Mouse (Mus musculus) ovary, adult 10 weeks (tissue): Measurements from ENCODE around the gene Dnttip1. TPM values are rescaled to one million over a fixed set of nuclear protein-coding genes. Genes with fewer than 3 reads are reported as not detected.

ENCODE experiments used
- polyA plus RNA-seq: library from polyadenylated mRNA; stranded (reverse); fragments of 350-450 nt; fragmentation: Illumina TruSeq; extraction: RNeasy Lipid Tissue Mini Kit (QIAGEN cat#74804); gene quantifications from one replicate; pipeline ENCODE4 v1.2.3, GENCODE M21; 2014

Dnttip1 gene
- 5.2 TPM for polyA plus RNA-seq

GRCm38 (mm10) chr2:164745843-164746479, at the start of gene Dnttip1, which contains the start of gene Wfdc3:
Gene Dnttip1 (plus strand): TSS chr2:164745983.
Gene Wfdc3 (minus strand): TSS chr2:164745931.

GRCm38 (mm10) chr2:164698201-164698600, 47.6 kb upstream of the Dnttip1 start, which contains the start of gene Spint4:
Gene Spint4 (plus strand): TSS chr2:164698501.

GRCm38 (mm10) chr2:164715005-164715404, 30.8 kb upstream of the Dnttip1 start, which contains the start of gene Spint5:
Gene Spint5 (plus strand): TSS chr2:164715305.

GRCm38 (mm10) chr2:164769258-164770037, 23.7 kb downstream of the Dnttip1 start, which contains the start of gene Ube2c:
Gene Ube2c (plus strand): TSS chr2:164769898.

GRCm38 (mm10) chr2:164779481-164780086, 33.8 kb downstream of the Dnttip1 start, which contains the start of gene Tnnc2:
Gene Tnnc2 (minus strand): TSS chr2:164779967.

GRCm38 (mm10) chr2:164785481-164786387, 40.0 kb downstream of the Dnttip1 start, which contains the start of gene Snx21:
Gene Snx21 (plus strand): TSS chr2:164785823.

GRCm38 (mm10) chr2:164804533-164805331, 58.9 kb downstream of the Dnttip1 start, which contains the start of the genes Acot8 and Zswim3:
Gene Acot8 (minus strand): TSS chr2:164804882.
Gene Zswim3 (plus strand): TSS chr2:164805098.

Other genes starting within 250 kb of the Dnttip1 start
- 8.6 TPM for gene Pigt, start 248.5 kb upstream of the Dnttip1 start, polyA plus RNA-seq
- 1.8 TPM for gene Wfdc2, start 183.6 kb upstream of the Dnttip1 start, polyA plus RNA-seq
- gene Spint3, start 172.5 kb upstream of the Dnttip1 start, polyA plus RNA-seq = not detected
- 0.66 TPM for gene Wfdc6a, start 160.5 kb upstream of the Dnttip1 start, polyA plus RNA-seq
- not detected for gene Eppin, start 152.4 kb upstream of the Dnttip1 start, polyA plus RNA-seq
- not detected for gene Wfdc6b, start 132.5 kb upstream of the Dnttip1 start, polyA plus RNA-seq
- gene Wfdc8, start 132.4 kb upstream of the Dnttip1 start, polyA plus RNA-seq = not detected
- not detected for gene Wfdc16, start 107.2 kb upstream of the Dnttip1 start, polyA plus RNA-seq
- 4.0 TPM for gene Wfdc10, start 89.9 kb upstream of the Dnttip1 start, polyA plus RNA-seq
- not detected for gene Wfdc9, start 89.4 kb upstream of the Dnttip1 start, polyA plus RNA-seq
- gene Wfdc11, start 71.9 kb upstream of the Dnttip1 start, polyA plus RNA-seq = not detected
- not detected for gene Wfdc13, start 60.9 kb upstream of the Dnttip1 start, polyA plus RNA-seq
- gene Spint4, start 47.5 kb upstream of the Dnttip1 start, polyA plus RNA-seq = not detected
- gene Spint5, start 30.7 kb upstream of the Dnttip1 start, polyA plus RNA-seq = not detected
- gene Wfdc3, start 52 bp upstream of the Dnttip1 start, polyA plus RNA-seq = 0.57 TPM
- 21.0 TPM for gene Ube2c, start 23.9 kb downstream of the Dnttip1 start, polyA plus RNA-seq
- gene Tnnc2, start 34.0 kb downstream of the Dnttip1 start, polyA plus RNA-seq = not detected
- gene Snx21, start 39.8 kb downstream of the Dnttip1 start, polyA plus RNA-seq = 2.3 TPM
- not detected for gene Acot8, start 58.9 kb downstream of the Dnttip1 start, polyA plus RNA-seq
- gene Zswim3, start 59.1 kb downstream of the Dnttip1 start, polyA plus RNA-seq = 3.5 TPM
- 3.2 TPM for gene Zswim1, start 76.7 kb downstream of the Dnttip1 start, polyA plus RNA-seq
- gene Spata25, start 82.6 kb downstream of the Dnttip1 start, polyA plus RNA-seq = not detected
- gene Ctsa, start 86.9 kb downstream of the Dnttip1 start, polyA plus RNA-seq = 36.8 TPM
- gene Neurl2, start 87.5 kb downstream of the Dnttip1 start, polyA plus RNA-seq = not detected
- 3.1 TPM for gene Pltp, start 111.7 kb downstream of the Dnttip1 start, polyA plus RNA-seq
- gene Pcif1, start 133.3 kb downstream of the Dnttip1 start, polyA plus RNA-seq = 4.6 TPM
- not detected for gene Zfp335, start 165.8 kb downstream of the Dnttip1 start, polyA plus RNA-seq
- gene Mmp9, start 194.8 kb downstream of the Dnttip1 start, polyA plus RNA-seq = 8.1 TPM
- 1.5 TPM for gene Slc12a5, start 214.8 kb downstream of the Dnttip1 start, polyA plus RNA-seq